Comparison of ENCODE assay signal across 8 mouse cellular contexts in the genomic region with DNA sequence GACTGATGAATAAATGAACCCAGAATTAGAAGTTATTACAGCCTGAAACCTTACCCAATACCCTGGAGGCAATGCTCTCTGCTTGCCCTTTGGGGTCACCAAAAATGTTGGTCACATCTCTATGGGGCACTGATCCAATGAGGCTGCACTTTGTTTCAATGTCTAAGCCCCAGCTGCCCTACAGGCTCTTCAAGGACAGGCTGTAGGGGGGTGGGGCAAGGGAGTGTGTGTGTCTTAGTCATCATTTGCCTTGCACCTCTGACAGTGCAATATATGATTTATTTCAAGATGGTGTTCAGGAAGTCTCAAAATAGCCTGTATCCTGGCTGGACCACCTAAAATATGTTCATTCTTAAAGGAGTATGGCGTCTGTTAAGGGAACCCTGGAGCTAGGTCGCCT.
"Had no signal": no experiment of that assay in that cellular context is flagged by ENCODE, and none has a peak within 500 bp of the region (broad histone marks: within the 10 kb centered on the region; RNA-seq: fewer than 3 reads in every experiment).

No protein-coding gene starts in this region.

- H3K4me3 ChIP-seq: limb, embryonic 10.5 days; lung, embryonic 15.5 days; midbrain, embryonic 13.5 days had no signal

- H3K9ac ChIP-seq: lung, embryonic 15.5 days; midbrain, embryonic 13.5 days had no signal

- H3K9me3 ChIP-seq: limb, embryonic 10.5 days; lung, embryonic 15.5 days; midbrain, embryonic 13.5 days had no signal

- H3K36me3 ChIP-seq: limb, embryonic 10.5 days; lung, embryonic 15.5 days; midbrain, embryonic 13.5 days had no signal

- H3K4me2 ChIP-seq: liver, embryonic 11.5 days; lung, embryonic 15.5 days; midbrain, embryonic 13.5 days had no signal

- ATAC-seq: midbrain, embryonic 13.5 days had no signal

- H3K27ac ChIP-seq: limb, embryonic 10.5 days; lung, embryonic 15.5 days; midbrain, embryonic 13.5 days had no signal

- DNase-seq: kidney, postnatal 36 days; lung, postnatal 36 days; right cerebral cortex, postnatal 25 days; thymus, postnatal 36 days had no signal

- H3K27me3 ChIP-seq: lung, embryonic 15.5 days; midbrain, embryonic 13.5 days had no signal
